Mouse (Mus musculus) testis, postnatal 10 days (tissue): ENCODE data around the gene Gatad2a.
"Not testable (repeated sequence)": the region's sequence is repeated elsewhere in the genome, so short reads cannot be mapped to it uniquely, and the experiment has no call there.

ENCODE experiments used
- DNase-seq: peaks from one replicate; pipeline ENCODE4 v3.0.0; 2021; ENCODE audit warnings: low spot score

Gatad2a gene

GRCm38 (mm10) chr8:69995776-69996588 lies at the start of gene Gatad2a:
Gatad2a (minus strand) TSS chr8:69996384.
- DNase-seq, result peak; percentile 99

GRCm38 (mm10) chr8:70043996-70044395 lies 47.8 kb upstream of the Gatad2a start:
- DNase-seq, result no peak

GRCm38 (mm10) chr8:70042583-70043455 lies 46.6 kb upstream of the Gatad2a start, which contains the start of the genes Mau2 and Sugp1:
Mau2 (minus strand) TSS chr8:70042734.
Sugp1 (plus strand) TSS chr8:70042813.
- DNase-seq, result peak; percentile 98

- peak; percentile 70 for DNase-seq
Measured at GRCm38 (mm10) chr8:70041885-70042546, 45.8 kb upstream of the Gatad2a start.

GRCm38 (mm10) chr8:70037994-70038393 lies 41.8 kb upstream of the Gatad2a start:
- no peak for DNase-seq

GRCm38 (mm10) chr8:70030255-70030654 lies 34.1 kb upstream of the Gatad2a start:
- DNase-seq, result no peak

- no peak for DNase-seq
Measured at GRCm38 (mm10) chr8:70026151-70026550, 30.0 kb upstream of the Gatad2a start.

GRCm38 (mm10) chr8:70023596-70023995 lies 27.4 kb upstream of the Gatad2a start:
- DNase-seq, result no peak

- DNase-seq, result no peak
Measured at GRCm38 (mm10) chr8:70015017-70015416, 18.8 kb upstream of the Gatad2a start.

GRCm38 (mm10) chr8:70012763-70013162 lies 16.6 kb upstream of the Gatad2a start:
- no peak for DNase-seq

- DNase-seq, result no peak
Measured at GRCm38 (mm10) chr8:70012350-70012749, 16.2 kb upstream of the Gatad2a start.

- DNase-seq, result not testable (repeated sequence)
Measured at GRCm38 (mm10) chr8:70010796-70011195, 14.6 kb upstream of the Gatad2a start.

- no peak for DNase-seq
Measured at GRCm38 (mm10) chr8:70005178-70005577, 9.0 kb upstream of the Gatad2a start.

GRCm38 (mm10) chr8:70004345-70004744 lies 8.2 kb upstream of the Gatad2a start:
- DNase-seq, result no peak

- no peak for DNase-seq
Measured at GRCm38 (mm10) chr8:70003204-70003657, 7.0 kb upstream of the Gatad2a start.

- not testable (repeated sequence) for DNase-seq
Measured at GRCm38 (mm10) chr8:70001892-70002191, 5.7 kb upstream of the Gatad2a start.

GRCm38 (mm10) chr8:70001176-70001891 lies 5.2 kb upstream of the Gatad2a start:
- no peak for DNase-seq

- DNase-seq, result no peak
Measured at GRCm38 (mm10) chr8:70000226-70000625, 4.0 kb upstream of the Gatad2a start.

- no peak for DNase-seq
Measured at GRCm38 (mm10) chr8:69999236-69999635, 3.1 kb upstream of the Gatad2a start.

GRCm38 (mm10) chr8:69998706-69999105 lies 2.5 kb upstream of the Gatad2a start:
- no peak for DNase-seq

- no peak for DNase-seq
Measured at GRCm38 (mm10) chr8:69996589-69997285, 553 bp upstream of the Gatad2a start.
